Mouse (Mus musculus): ENCODE results near the gene Dctn5.
A peak's percentile ranks its signal among the peaks of the same experiment; 100 is the strongest.
"Not testable (repeated sequence)": the region's sequence is repeated elsewhere in the genome, so short reads cannot be mapped to it uniquely, and the experiment has no call there.

Gene Dctn5

GRCm38 (mm10) chr7:122132497-122133337, at the start of gene Dctn5, which contains the start of gene Palb2:
Gene Dctn5, plus strand, starts transcription at chr7:122133041.
Gene Palb2, minus strand, starts transcription at chr7:122132985.
- DNase-seq, result peak; percentile 96

- no peak for DNase-seq
Measured at GRCm38 (mm10) chr7:122087195-122087982, 45.5 kb upstream of the Dctn5 start.

- no peak for DNase-seq
Measured at GRCm38 (mm10) chr7:122094564-122095330, 38.1 kb upstream of the Dctn5 start.

- no peak for DNase-seq
Measured at GRCm38 (mm10) chr7:122098009-122098408, 34.8 kb upstream of the Dctn5 start.

GRCm38 (mm10) chr7:122099222-122099621, 33.6 kb upstream of the Dctn5 start:
- DNase-seq, result peak; percentile 38

- DNase-seq, result not testable (repeated sequence)
Measured at GRCm38 (mm10) chr7:122101014-122101746, 31.7 kb upstream of the Dctn5 start.

- DNase-seq, result peak; percentile 85
Measured at GRCm38 (mm10) chr7:122101747-122102244, 31.0 kb upstream of the Dctn5 start, which contains the start of gene Ndufab1. Gene Ndufab1, minus strand, starts transcription at chr7:122101886.

GRCm38 (mm10) chr7:122108206-122108605, 24.6 kb upstream of the Dctn5 start:
- DNase-seq, result peak; percentile 30

GRCm38 (mm10) chr7:122123518-122123917, 9.3 kb upstream of the Dctn5 start:
- DNase-seq, result no peak

GRCm38 (mm10) chr7:122125636-122126035, 7.2 kb upstream of the Dctn5 start:
- DNase-seq, result no peak

GRCm38 (mm10) chr7:122126946-122127345, 5.9 kb upstream of the Dctn5 start:
- peak; percentile 34 for DNase-seq

- DNase-seq, result no peak
Measured at GRCm38 (mm10) chr7:122131834-122132233, 1.0 kb upstream of the Dctn5 start.

- no peak for DNase-seq
Measured at GRCm38 (mm10) chr7:122133338-122133625, 441 bp downstream of the Dctn5 start.

- no peak for DNase-seq
Measured at GRCm38 (mm10) chr7:122135070-122135469, 2.2 kb downstream of the Dctn5 start.

- DNase-seq, result no peak
Measured at GRCm38 (mm10) chr7:122137071-122137470, 4.2 kb downstream of the Dctn5 start.

GRCm38 (mm10) chr7:122138190-122138589, 5.3 kb downstream of the Dctn5 start:
- no peak for DNase-seq

GRCm38 (mm10) chr7:122140991-122141390, 8.2 kb downstream of the Dctn5 start:
- DNase-seq, result peak; percentile 44

- no peak for DNase-seq
Measured at GRCm38 (mm10) chr7:122152473-122152872, 19.6 kb downstream of the Dctn5 start.

- peak; percentile 7 for DNase-seq
Measured at GRCm38 (mm10) chr7:122158488-122158887, 25.6 kb downstream of the Dctn5 start.

- peak; percentile 65 for DNase-seq
Measured at GRCm38 (mm10) chr7:122158915-122159902, 26.4 kb downstream of the Dctn5 start, which contains the start of gene Plk1. Gene Plk1, plus strand, starts transcription at chr7:122159439.

GRCm38 (mm10) chr7:122160037-122160436, 27.2 kb downstream of the Dctn5 start:
- no peak for DNase-seq
